Mouse (Mus musculus): ENCODE data around the gene Ccdc124. TPM values are rescaled to one million over a fixed set of nuclear protein-coding genes. Genes with fewer than 3 reads are reported as not detected.
A peak's percentile ranks its signal among the peaks of the same experiment; 100 is the strongest.

Ccdc124 gene
- polyA plus RNA-seq, 1 experiment from 2014 or later: 81.8 TPM

DNA sequence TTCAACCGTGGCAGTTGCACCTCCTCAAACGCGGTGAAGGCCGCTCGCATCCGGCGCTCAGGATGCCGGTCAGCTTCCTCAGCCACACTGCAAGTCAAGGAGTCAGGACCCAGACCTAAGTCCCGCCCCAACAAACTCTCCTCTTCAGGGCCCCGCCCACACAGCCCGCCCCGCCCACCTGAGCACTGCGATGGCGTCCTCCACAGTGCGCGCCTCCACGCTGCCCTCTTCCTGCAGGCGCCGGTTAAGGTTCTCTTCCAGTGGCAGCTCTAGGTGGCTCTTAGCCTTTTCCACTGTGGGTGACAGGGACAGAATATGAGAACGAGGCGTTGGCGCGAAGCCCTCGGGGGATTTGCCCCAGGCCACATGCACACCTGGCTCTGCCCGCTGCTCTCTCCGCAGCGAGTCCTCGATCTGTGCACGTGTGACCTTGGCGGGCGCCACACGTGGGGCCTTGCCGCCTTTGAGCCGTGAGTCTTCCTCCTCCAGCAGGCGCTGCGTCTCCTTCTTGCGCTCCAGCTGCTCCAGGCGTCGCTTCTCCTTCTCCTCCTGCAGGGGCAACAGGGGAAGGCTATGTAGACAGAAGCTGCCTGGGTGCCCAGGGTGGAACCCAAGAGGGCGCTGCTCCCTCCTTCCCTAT, 5.1 kb downstream of the Ccdc124 start:
- Histone ChIP-seq H3K27ac (ENCODE audit: poor library complexity, severe bottlenecking) (no peak overlapping the region), H3K9ac (peak overlapping the region; percentile 57), H3K36me3 (peaks cover 8% of the 10 kb centered on the region), H3K9me3 (replicated peaks) (no peaks in the 10 kb centered on the region), H3K4me3 (0 out of 2 replicates have a peak overlapping the region, but pooled peaks have one; percentile 13), H3K4me2 (peak overlapping the region; percentile 51), H3K27me3 (replicated peaks) (no peaks in the 10 kb centered on the region; the same call in 1 of the 2 replicates), H3K4me1 (replicated peaks) (peaks cover 62% of the 10 kb centered on the region)
- WGBS: 21% methylated on average over 40 of the region's 40 CpGs
- 0 out of 2 replicates have a peak, but pooled peaks have one; percentile 26 for ATAC-seq (ENCODE audit: insufficient number of reproducible peaks, low FRiP score)

DNA sequence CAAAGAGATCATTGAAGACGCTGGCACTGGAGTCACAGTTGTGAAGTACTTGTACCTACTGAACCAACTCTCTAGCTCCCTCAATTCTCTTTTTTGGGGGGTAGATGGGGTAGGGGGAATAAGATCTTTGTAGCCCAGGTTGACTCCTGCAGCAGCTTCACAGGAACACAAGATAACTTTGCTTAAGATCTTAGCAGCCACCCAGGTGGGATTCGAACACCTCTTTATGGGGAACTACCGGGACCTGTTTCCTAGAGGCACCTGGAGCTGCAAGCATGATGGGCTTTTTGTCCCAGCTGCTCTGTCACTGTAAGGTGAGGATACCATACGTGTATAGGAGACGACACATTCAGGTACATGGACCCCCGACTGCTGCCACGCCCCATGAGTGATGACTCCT, 7.2 kb downstream of the Ccdc124 start:
- no peaks in the 10 kb centered on the region for H3K9me3 ChIP-seq (replicated peaks)
- no peak for ATAC-seq (ENCODE audit: insufficient number of reproducible peaks, low FRiP score)
- peaks cover 8% of the 10 kb centered on the region for H3K36me3 ChIP-seq
- no peak overlapping the region for H3K27ac ChIP-seq (ENCODE audit: poor library complexity, severe bottlenecking)
- 0 out of 2 replicates have a peak overlapping the region, but pooled peaks have one; percentile 53 for H3K9ac ChIP-seq
- H3K4me3 ChIP-seq: no peak overlapping the region
- H3K4me2 ChIP-seq: no peak overlapping the region; the same call in 1 of the 2 replicates
- 84% methylated on average over 7 of the region's 7 CpGs for WGBS
- peaks cover 68% of the 10 kb centered on the region for H3K4me1 ChIP-seq (replicated peaks)
- H3K27me3 ChIP-seq (replicated peaks): peaks cover 21% of the 10 kb centered on the region

GRCm38 (mm10) chr8:70866001-70866520, 7.7 kb downstream of the Ccdc124 start:
- Histone ChIP-seq H3K4me2 (peak overlapping the region; percentile 90), H3K27ac (ENCODE audit: poor library complexity, severe bottlenecking) (peak overlapping the region; percentile 69), H3K4me1 (replicated peaks) (peaks cover 63% of the 10 kb centered on the region), H3K36me3 (peaks cover 8% of the 10 kb centered on the region), H3K4me3 (peak overlapping the region; percentile 59), H3K9me3 (replicated peaks) (no peaks in the 10 kb centered on the region), H3K9ac (peak overlapping the region; percentile 53), H3K27me3 (replicated peaks) (peaks cover 26% of the 10 kb centered on the region)
- 7% methylated on average over 12 of the region's 12 CpGs for WGBS
- ATAC-seq (ENCODE audit: insufficient number of reproducible peaks, low FRiP score): 0 out of 2 replicates have a peak, but pooled peaks have one; percentile 1

DNA sequence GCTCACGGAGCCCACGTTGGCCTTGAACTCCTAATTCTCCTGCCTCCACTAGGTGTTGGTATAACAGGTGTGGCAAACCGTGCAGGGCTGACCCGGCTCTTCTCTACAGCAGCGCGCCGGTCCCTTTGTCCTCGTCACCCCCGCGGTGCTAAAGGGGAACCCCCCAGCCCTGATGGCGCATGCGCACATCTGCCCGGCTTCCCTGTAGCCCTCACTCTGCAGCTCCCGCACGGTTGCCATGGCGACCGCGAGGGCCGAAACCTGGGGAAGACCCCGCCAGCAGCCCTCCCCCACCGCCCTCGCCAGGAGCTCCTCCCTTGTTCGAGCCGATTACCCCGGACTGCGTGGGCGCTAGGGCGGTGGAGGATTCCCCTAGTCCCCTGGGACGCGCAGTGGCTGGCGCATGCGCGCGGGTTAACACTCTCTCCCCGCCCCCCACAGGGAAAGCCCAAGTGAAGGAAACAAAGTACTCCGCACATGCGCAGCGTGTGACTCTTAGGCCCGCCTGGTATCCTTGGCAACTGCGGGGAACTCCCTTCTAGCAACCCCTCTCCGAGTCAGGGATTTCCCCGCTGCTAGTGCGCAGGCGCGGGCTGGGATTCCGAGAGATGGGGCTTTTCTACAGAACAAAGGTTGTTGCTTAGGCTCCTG, 8.3 kb downstream of the Ccdc124 start:
- Histone ChIP-seq H3K9ac (peak overlapping the region; percentile 69), H3K36me3 (peaks cover 8% of the 10 kb centered on the region), H3K27ac (ENCODE audit: poor library complexity, severe bottlenecking) (peak overlapping the region; percentile 71), H3K27me3 (replicated peaks) (peaks cover 29% of the 10 kb centered on the region), H3K4me1 (replicated peaks) (peaks cover 57% of the 10 kb centered on the region), H3K9me3 (replicated peaks) (no peaks in the 10 kb centered on the region), H3K4me2 (peak overlapping the region; percentile 90), H3K4me3 (peak overlapping the region; percentile 59)
- ATAC-seq (ENCODE audit: insufficient number of reproducible peaks, low FRiP score): peak; percentile 91
- under 1% methylated on average over 46 of the region's 46 CpGs for WGBS

- H3K36me3 ChIP-seq: peaks cover 8% of the 10 kb centered on the region
- WGBS: 2% methylated on average over 24 of the region's 24 CpGs
- ATAC-seq (ENCODE audit: insufficient number of reproducible peaks, low FRiP score): no peak
- H3K4me2 ChIP-seq: peak overlapping the region; percentile 90
- peak overlapping the region; percentile 59 for H3K4me3 ChIP-seq
- no peaks in the 10 kb centered on the region for H3K9me3 ChIP-seq (replicated peaks)
- peak overlapping the region; percentile 69 for H3K9ac ChIP-seq
- H3K4me1 ChIP-seq (replicated peaks): peaks cover 55% of the 10 kb centered on the region
- H3K27me3 ChIP-seq (replicated peaks): peaks cover 35% of the 10 kb centered on the region
- H3K27ac ChIP-seq (ENCODE audit: poor library complexity, severe bottlenecking): peak overlapping the region; percentile 71; the same call in 1 of the 2 replicates
Measured at GRCm38 (mm10) chr8:70864712-70865221, 9.0 kb downstream of the Ccdc124 start.

DNA sequence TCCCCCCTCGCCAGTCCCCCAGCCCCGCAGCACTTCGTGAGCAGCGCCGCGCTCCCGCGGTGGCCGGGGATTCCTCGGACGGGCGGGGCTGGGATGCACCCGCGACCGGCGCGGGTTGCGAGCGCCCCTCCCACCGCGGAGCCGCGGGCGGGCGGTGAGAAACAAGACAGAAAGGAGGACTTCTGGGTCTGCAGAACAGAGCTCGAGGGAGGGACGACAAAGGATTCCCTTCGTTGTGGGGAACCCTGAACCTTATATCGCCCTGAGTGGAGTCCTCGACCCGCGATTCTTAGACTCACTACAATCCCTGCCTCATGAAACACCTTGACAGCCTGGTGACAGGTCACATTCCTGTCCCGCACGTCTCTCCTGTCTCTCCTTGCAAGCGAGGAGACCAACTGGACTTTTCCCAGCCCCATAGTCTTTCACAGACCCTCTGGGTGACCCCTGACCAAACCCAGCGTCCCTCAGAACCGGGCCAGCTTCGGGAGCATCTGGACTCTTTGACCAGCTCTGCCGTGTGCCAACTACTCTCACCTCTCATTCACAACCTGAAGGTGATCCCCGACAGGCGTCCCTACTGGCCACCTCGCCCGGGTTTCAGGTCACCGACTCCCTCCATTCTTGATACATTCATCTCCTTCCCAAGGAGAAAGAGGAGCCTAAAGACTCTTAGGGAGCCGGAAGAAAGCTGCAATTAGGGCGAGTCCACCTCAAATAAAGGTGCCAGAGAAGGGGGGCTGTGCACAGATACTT, 9.6 kb downstream of the Ccdc124 start:
- WGBS: 1% methylated on average over 45 of the region's 46 CpGs
- peak overlapping the region; percentile 59 for H3K4me3 ChIP-seq
- no peak overlapping the region for H3K27ac ChIP-seq (ENCODE audit: poor library complexity, severe bottlenecking)
- peaks cover 8% of the 10 kb centered on the region for H3K36me3 ChIP-seq
- peaks cover 35% of the 10 kb centered on the region for H3K27me3 ChIP-seq (replicated peaks)
- peaks cover 49% of the 10 kb centered on the region for H3K4me1 ChIP-seq (replicated peaks)
- no peaks in the 10 kb centered on the region for H3K9me3 ChIP-seq (replicated peaks)
- H3K4me2 ChIP-seq: peak overlapping the region; percentile 90
- ATAC-seq (ENCODE audit: insufficient number of reproducible peaks, low FRiP score): no peak
- H3K9ac ChIP-seq: peak overlapping the region; percentile 69

DNA sequence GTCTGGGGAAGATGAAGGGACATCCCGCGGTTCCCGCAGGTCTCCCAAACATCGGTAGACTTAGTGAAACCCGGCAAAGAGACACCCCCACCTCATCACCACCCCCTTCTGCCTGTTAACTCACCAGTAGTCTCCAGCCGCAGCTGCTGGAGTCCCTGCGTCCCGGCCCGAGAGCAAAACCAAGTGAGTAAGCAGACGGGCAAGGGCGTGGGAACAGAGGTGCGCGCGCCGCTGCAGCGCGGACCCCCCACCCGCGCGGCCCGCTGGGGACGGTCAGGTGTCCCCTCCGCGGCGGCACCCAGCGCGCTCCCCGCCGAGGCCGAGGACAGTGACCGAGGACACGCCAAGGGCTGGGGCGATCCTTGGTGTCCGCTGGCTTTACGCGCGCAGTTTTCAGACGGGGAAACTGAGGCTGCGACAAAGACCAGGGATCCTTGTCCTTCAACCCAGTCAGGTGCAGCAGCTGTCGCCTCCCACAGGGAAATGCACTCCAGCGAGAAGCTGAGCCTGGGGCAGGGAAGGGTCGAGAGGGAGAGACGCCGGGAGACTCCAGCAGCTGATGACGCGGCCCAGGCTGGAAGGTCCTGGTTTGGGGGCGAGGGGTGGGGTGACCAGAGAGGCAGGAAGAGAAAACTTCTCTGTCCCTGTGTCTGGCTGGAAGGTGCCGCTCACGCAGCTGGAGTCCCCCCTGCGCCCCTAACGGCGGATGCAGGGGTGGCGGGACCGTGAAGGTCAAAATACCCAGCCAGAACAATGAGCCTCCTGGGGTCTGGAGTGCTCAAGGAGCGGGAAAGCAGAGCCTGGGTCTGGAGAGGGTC, 10.7 kb downstream of the Ccdc124 start, which contains the start of gene Kcnn1:
TSS of gene Kcnn1 (minus strand) at position 435 of the 818 bp plus-strand sequence.
- Histone ChIP-seq H3K9me3 (replicated peaks) (no peaks in the 10 kb centered on the region), H3K4me3 (peak within 1 kb of the TSS; percentile 59), H3K9ac (peak within 1 kb of the TSS; percentile 69), H3K4me1 (replicated peaks) (peaks cover 38% of the 10 kb centered on the region), H3K27me3 (replicated peaks) (peaks cover 35% of the 10 kb centered on the region), H3K36me3 (peaks cover 3% of the 10 kb centered on the region), H3K4me2 (peak within 1 kb of the TSS; percentile 90), H3K27ac (ENCODE audit: poor library complexity, severe bottlenecking) (no peak within 1 kb of the TSS)
- under 1% methylated on average over 55 of the region's 55 CpGs for WGBS
- ATAC-seq (ENCODE audit: insufficient number of reproducible peaks, low FRiP score): no peak

GRCm38 (mm10) chr8:70857516-70857915, 16.2 kb downstream of the Ccdc124 start:
- Histone ChIP-seq H3K4me1 (replicated peaks) (peaks cover 17% of the 10 kb centered on the region), H3K4me2 (no peak overlapping the region), H3K4me3 (no peak overlapping the region), H3K27ac (ENCODE audit: poor library complexity, severe bottlenecking) (no peak overlapping the region), H3K27me3 (replicated peaks) (peaks cover 54% of the 10 kb centered on the region), H3K9ac (no peak overlapping the region), H3K36me3 (no peaks in the 10 kb centered on the region), H3K9me3 (replicated peaks) (no peaks in the 10 kb centered on the region)
- WGBS: 16% methylated on average over 4 of the region's 4 CpGs
- ATAC-seq (ENCODE audit: insufficient number of reproducible peaks, low FRiP score): no peak

GRCm38 (mm10) chr8:70856541-70857197, 17.1 kb downstream of the Ccdc124 start:
- H3K4me3 ChIP-seq: peak overlapping the region; percentile 58
- H3K27ac ChIP-seq (ENCODE audit: poor library complexity, severe bottlenecking): no peak overlapping the region
- no peaks in the 10 kb centered on the region for H3K9me3 ChIP-seq (replicated peaks)
- peaks cover 45% of the 10 kb centered on the region for H3K27me3 ChIP-seq (replicated peaks)
- H3K4me1 ChIP-seq (replicated peaks): peaks cover 20% of the 10 kb centered on the region
- no peaks in the 10 kb centered on the region for H3K36me3 ChIP-seq
- ATAC-seq (ENCODE audit: insufficient number of reproducible peaks, low FRiP score): peak; percentile 80
- 8% methylated on average over 33 of the region's 33 CpGs for WGBS
- H3K4me2 ChIP-seq: peak overlapping the region; percentile 97
- H3K9ac ChIP-seq: peak overlapping the region; percentile 74

DNA sequence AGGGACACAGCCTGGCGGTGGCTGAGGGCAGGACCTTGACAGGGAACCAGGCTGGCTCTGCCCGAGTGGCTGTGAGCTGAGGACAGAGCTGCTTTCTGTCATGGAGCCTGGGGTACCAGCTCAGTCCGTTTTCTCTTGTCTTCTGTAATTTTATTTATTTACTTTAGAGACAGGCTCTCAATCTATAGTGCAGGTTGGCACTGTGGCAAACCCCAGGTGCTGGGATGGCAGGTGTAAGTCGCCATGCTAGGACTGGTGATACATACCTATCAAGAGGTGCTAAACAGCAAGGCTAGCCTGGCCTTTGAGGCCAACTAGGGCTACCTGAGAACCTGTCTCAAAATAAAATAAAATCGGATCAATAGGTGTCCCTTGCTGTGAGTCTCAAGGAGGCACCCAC, 17.7 kb downstream of the Ccdc124 start:
- no peak overlapping the region for H3K4me3 ChIP-seq
- H3K4me2 ChIP-seq: peak overlapping the region; percentile 97; the same call in 1 of the 2 replicates
- 59% methylated on average over 5 of the region's 5 CpGs for WGBS
- no peak for ATAC-seq (ENCODE audit: insufficient number of reproducible peaks, low FRiP score)
- H3K4me1 ChIP-seq (replicated peaks): peaks cover 20% of the 10 kb centered on the region
- H3K36me3 ChIP-seq: no peaks in the 10 kb centered on the region
- no peak overlapping the region for H3K27ac ChIP-seq (ENCODE audit: poor library complexity, severe bottlenecking)
- H3K27me3 ChIP-seq (replicated peaks): peaks cover 39% of the 10 kb centered on the region
- H3K9ac ChIP-seq: no peak overlapping the region
- no peaks in the 10 kb centered on the region for H3K9me3 ChIP-seq (replicated peaks)

Data from heart, embryonic 12.5 days (tissue).